Mouse (Mus musculus) frontal cortex, postnatal 10 days (tissue): ENCODE data around the gene Angptl3.

ENCODE experiments used
- DNase-seq, 2 experiments: peaks; one replicate each; pipeline ENCODE4 v3.0.0; 2022; ENCODE audit warnings: low spot score in 2 of 2, mixed read lengths in 1 of 2

Angptl3 gene

GRCm38 (mm10) chr4:99030686-99031085, at the start of gene Angptl3:
Gene Angptl3, plus strand, starts transcription at chr4:99030954.
- no peak for DNase-seq

DNA sequence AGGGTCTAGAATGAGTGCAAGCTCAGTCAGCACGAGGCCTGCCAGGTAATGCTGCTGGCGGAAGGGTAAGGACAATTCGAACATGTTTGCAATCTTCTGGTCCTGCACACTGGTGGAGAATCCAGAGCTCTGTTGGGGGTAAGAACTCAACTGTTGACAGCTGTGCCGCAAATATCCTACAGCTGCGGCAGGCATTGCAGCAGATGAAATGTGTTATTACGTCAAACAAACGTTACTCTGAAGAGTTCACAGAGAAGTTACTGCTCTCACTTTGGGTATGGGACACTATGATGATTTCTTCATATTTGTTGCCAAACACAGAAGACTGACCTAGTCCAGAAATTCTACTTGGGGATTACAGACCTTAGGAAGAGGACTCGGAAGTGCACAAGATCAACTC, 46.1 kb upstream of the Angptl3 start:
- DNase-seq: no peak

DNA sequence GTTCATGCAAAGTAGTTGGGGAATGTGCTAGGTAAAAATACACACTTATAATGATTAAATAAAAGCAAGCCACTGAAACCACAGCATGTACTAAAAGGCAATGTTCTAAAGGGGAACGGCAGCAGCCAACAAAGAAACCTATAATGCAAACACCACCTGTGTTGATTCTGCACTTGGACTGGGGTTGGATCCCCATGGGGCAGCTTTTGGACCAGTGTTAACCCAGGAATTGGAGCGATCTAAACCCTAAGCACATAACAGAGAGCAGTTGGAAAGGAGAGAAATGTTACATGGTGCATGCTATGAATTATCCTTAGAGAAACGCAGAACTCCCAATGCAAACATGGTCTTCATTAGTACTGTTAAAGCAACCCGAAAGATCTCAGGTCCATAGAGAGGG, 37.3 kb upstream of the Angptl3 start:
- DNase-seq: no peak

DNA sequence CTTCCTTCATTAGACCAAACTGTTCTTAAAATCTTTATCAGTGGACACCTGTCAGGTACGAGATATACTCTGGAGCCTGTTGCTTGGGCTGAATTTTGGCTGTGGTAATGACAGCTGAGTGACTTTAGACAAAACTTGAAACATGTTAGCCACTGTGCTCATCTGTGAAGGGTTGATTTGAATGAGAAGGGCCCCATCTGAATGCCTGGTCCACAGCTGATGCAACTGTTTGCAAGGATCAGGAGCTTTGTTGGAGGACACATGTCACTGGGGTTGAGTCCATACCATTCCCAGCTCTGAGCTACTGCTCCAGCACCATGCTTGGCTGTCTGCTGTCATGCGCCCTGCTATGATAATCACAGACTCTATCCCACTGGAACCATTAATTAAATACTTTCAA, 25.2 kb upstream of the Angptl3 start:
- no peak for DNase-seq

- no peak for DNase-seq
These were observed 24.4 kb upstream of the Angptl3 start for GRCm38 (mm10) chr4:99006319-99006718.

DNA sequence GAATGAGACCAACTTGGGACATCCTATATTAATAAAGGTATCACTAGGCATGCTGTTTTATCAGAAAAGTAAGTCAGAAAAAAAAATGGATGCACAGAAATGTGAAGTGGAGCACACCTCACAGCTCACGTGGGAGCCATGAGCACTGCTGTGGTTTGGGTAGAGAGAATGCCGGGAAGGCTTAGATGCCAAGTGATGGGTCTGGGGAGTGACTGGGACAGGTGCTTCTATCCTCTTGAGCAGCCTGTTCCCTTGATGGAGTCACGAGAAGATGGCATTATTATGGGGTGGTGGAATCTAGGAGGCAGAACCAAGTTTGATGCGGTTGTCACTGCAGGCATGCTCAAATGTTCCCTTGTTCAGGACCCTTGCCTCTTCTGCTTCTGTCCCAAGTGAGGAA, 19.7 kb upstream of the Angptl3 start:
- no peak for DNase-seq

- DNase-seq: no peak
These were observed 8.5 kb upstream of the Angptl3 start for GRCm38 (mm10) chr4:99022221-99022620.

GRCm38 (mm10) chr4:99028377-99028776, 2.4 kb upstream of the Angptl3 start:
- no peak for DNase-seq

DNA sequence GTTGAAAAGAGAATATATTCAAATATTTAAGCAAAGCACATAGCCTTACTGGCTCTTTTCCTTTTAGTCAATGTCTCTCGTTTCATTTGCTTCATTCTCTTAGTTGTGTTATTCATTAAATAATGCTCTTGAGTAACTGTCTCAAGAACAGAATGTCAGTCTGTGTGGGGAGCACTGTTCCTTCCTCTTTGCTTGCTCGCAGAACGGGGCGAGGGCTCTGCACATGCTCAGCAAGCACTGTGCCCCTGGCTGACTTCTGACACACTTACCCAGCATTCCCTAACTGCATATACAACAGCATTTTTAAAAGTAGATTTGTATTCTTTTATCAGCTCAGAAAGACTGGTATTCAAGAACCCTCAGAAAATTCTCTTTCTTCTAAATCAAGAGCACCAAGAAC, 2.2 kb downstream of the Angptl3 start:
- no peak for DNase-seq

GRCm38 (mm10) chr4:99044854-99045253, 14.1 kb downstream of the Angptl3 start:
- DNase-seq: no peak

DNA sequence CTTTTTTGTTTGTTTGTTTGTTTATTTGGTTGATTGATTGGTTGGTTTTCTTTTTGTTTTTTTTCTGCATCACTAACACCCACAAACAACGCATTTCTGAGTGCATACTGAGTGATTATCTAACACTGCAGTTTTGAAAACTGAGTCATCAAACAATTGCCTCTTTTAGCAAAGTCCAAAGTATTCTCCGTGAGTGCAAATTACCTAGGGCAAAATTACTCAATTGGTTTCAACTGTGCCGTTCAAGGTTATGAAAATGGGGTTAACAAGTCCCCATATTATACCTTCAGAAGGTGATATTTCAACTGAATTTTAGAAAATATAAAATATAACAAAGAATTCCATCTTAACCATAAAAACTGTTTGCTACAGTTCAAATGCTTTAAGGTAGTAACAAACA, 15.7 kb downstream of the Angptl3 start:
- DNase-seq: no peak

DNA sequence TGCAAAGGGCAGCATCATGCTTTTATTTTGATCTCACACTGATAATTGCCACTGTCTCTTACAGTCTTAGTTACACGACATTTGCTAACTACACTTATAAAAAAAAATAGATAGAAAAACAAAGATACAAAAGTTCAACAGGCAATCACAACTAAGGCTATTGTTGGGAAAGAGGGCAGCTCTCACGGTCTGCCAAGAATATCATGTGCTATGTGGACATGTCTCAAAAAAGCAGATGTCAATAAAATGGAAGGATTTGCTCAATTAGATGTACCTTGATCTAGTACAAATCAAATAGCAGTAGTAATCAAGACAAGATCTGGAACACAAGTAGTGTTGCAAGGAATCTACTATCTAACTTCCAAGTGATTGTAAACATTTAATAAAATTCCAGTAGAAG, 17.8 kb downstream of the Angptl3 start:
- DNase-seq: no peak

DNA sequence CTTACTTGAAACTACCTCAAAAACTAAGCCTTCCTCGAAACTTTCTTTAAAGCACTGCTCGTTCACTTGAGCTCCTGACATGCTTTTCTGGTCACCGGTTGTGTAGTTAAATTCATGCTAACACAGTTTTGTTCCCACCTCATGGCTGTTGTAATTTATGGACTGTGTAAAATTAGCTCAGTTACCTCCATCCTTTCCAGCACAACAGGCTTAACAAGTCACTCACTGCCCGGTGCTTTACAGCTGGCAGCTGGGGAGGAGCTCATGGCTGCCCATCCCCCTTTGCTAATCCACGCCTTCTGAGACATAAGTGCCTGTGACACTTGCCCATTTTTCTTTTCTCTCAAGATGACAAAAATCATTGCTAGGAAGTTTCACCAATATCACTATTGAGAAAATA, 33.8 kb downstream of the Angptl3 start:
- DNase-seq: no peak

- no peak for DNase-seq
These were observed 38.1 kb downstream of the Angptl3 start for GRCm38 (mm10) chr4:99068806-99069205.

DNA sequence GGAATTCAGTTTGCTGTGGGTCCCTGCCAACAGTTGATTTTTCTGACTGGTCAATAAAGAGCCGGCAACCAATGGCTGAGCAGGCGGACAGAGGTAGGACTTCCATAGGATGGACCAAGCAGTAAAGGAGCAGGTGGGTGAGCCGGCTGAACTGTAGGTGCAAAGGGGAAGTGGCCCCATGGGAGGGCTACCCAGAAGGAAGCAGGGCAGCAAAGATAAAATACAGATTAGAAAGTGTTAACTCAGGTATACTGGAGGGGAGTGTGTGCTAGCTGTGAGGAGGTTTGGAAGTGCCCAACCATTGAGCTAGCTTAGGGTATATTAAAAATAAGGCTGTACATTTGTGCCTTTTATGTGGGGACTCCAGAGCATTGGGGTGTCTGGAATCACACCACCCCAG, 47.3 kb downstream of the Angptl3 start:
- no peak for DNase-seq

DNA sequence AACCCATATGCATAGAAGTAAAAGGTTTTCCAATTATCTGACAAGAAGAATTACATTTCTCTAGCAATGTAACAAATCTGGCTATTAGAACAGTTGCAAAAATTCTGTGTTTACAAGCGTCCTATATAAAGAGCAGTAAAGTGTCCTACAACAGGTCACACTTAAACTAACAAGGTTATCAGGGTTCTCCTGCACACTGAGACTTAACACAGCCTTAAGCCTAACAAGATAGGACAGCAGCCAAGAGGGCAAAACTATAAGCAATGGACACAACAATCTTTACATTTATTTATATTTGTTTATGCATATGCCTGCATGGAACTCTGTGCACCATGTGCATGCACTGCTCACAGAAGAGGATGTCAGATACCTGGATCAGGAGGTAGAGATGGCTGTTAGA, 50.4 kb downstream of the Angptl3 start:
- no peak for DNase-seq

DNA sequence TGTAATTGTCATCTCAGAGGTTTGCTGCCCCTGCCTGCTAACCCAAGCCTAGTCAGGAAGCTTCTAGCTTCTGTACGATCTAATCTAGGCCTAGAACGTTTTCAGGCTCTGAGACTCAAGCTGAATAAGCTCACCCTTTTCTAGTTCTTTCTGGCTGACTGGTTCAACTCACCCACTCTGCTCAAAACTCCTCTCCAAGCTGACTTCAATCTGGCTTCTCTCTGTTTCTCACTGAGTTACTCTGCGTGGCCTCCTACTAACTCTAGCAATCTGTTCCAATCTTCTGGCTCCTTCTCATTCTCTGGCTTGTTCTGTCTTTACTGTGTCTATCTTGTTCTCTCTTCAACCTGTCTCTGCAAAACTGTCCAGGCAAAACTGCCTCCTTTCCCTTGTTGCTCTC, 53.1 kb downstream of the Angptl3 start:
- no peak for DNase-seq

- no peak for DNase-seq
These were observed 57.2 kb downstream of the Angptl3 start for GRCm38 (mm10) chr4:99087760-99088485.

GRCm38 (mm10) chr4:99091151-99091701, 60.5 kb downstream of the Angptl3 start:
- DNase-seq: no peak

DNA sequence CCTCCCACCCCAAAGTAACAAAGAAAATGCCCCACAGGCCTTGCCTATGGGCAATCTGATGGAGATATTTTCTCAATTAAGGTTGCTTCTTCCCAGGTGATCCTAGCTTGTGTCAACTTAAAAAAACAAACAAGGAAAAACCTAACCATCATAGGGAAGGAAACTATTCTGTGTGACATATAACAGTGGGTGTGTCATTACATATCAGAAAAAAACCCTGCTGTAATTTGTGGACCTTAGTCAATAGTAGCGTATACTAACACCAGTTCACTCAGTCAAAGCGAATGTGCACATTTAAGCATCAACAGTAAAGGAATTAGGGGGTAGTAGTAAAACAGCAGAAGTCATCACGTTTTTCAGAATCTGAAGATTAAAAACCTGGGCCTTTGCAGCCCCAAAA, 61.0 kb downstream of the Angptl3 start:
- DNase-seq: no peak
